Mouse (Mus musculus): ENCODE data around the gene Adgrf1. TPM values are rescaled to one million over a fixed set of nuclear protein-coding genes. Genes with fewer than 3 reads are reported as not detected.

Adgrf1 gene
- not detected in 2 replicates for total RNA-seq (2017)

- ATAC-seq (replicated peaks in 1 of 2; ENCODE audit: insufficient read depth in 1 of 2, low FRiP score in 2 of 2, low TSS enrichment in 1 of 2, low read depth in 1 of 2, poor library complexity in 2 of 2, severe bottlenecking in 2 of 2) = peak; percentile 42 to 74
Measured at GRCm38 (mm10) chr17:43270161-43270560, at the start of gene Adgrf1. Gene Adgrf1, plus strand, starts transcription at chr17:43270329.

DNA sequence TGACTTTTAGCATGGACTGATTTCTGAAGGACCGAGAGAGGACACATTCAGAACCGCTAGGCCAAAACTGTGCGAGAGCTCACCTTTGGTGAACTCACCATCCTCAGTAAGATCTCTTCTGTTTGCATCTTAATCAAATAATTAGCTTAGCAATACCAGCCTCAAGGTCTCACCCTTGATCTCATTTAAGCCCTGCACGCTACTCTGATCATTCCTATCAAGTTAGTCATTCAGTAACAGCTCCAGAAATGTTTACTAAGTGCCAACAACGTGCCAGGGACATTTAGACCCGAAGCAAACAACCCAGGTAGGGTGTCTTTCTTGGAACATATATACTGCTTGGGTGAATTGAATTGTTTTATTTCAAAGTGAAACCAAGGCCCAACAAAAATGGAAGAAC lies 44.0 kb upstream of the Adgrf1 start:
- no peak for ATAC-seq (replicated peaks in 1 of 2; ENCODE audit: insufficient read depth in 1 of 2, low FRiP score in 2 of 2, low TSS enrichment in 1 of 2, low read depth in 1 of 2, poor library complexity in 2 of 2, severe bottlenecking in 2 of 2)

DNA sequence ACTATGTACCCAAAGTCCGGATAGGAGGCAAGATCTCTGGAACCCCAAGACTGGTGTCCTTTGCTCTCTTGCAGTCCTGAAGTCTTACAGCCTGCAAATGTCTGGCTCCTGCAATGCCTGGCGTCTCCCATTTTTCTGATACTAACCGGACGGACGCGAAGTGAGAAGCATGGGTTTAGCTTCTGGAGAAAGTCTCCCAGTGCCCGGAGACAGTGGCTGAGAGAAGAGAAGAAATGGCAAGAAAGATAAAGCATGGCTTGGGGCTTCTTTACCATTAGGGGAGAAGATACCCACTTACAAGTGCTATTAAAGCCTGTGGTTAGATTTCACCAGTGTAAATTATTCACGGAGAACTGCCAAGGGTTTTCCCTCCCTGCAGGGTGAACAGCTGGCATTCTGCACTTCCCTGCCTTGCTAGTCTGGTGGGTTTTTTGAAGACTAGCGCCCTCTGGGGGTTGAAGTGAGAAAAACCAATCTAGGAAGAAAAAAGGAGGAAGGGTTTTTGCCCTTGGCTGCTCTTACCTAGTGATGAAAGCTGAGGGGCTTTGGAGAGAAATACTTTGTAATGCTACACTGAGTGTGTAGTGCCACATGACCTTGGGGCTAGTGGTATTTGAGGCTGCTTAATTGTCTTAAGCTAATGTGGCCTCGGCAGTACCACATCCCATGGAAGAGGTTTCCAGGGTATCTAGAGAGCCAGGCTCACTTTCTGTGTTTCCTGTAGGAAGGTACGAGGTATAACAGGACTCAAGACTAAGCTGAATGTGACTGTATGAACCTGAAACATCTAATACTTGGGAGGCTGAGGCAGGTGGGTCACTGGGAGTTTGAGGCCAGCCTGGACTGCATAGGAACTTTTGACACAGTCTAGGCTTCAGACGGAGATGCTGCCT lies 40.3 kb upstream of the Adgrf1 start:
- ATAC-seq (replicated peaks in 1 of 2; ENCODE audit: insufficient read depth in 1 of 2, low FRiP score in 2 of 2, low TSS enrichment in 1 of 2, low read depth in 1 of 2, poor library complexity in 2 of 2, severe bottlenecking in 2 of 2) = peak; percentile 67 to 73

GRCm38 (mm10) chr17:43230821-43231220 lies 39.3 kb upstream of the Adgrf1 start:
- ATAC-seq (replicated peaks in 1 of 2; ENCODE audit: insufficient read depth in 1 of 2, low FRiP score in 2 of 2, low TSS enrichment in 1 of 2, low read depth in 1 of 2, poor library complexity in 2 of 2, severe bottlenecking in 2 of 2) = no peak

DNA sequence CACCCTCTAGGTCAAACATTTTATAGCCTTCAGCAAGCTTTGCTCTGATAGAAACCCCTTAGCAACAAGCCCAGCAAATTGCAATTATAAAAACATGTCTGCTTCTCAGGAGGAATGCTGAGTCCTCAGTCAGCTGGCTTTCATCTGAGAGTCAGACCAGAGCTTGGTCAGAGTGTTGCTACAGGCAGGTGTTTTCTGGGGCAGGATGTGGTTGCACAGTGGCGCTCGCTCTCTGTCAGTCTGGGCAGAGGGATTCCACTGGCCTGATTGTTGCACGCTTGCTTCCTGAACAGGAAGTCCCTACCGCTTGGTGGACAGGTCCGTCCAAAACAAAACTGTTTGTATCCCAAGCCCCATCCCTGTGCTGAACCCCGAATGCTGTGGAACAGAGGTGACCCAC lies 37.4 kb upstream of the Adgrf1 start:
- peak; percentile 82 to 88 for ATAC-seq (replicated peaks in 1 of 2; ENCODE audit: insufficient read depth in 1 of 2, low FRiP score in 2 of 2, low TSS enrichment in 1 of 2, low read depth in 1 of 2, poor library complexity in 2 of 2, severe bottlenecking in 2 of 2)

- ATAC-seq (replicated peaks in 1 of 2; ENCODE audit: insufficient read depth in 1 of 2, low FRiP score in 2 of 2, low TSS enrichment in 1 of 2, low read depth in 1 of 2, poor library complexity in 2 of 2, severe bottlenecking in 2 of 2) = no peak
Measured at GRCm38 (mm10) chr17:43236656-43237250, 33.4 kb upstream of the Adgrf1 start.

GRCm38 (mm10) chr17:43239035-43239434 lies 31.1 kb upstream of the Adgrf1 start:
- no peak for ATAC-seq (replicated peaks in 1 of 2; ENCODE audit: insufficient read depth in 1 of 2, low FRiP score in 2 of 2, low TSS enrichment in 1 of 2, low read depth in 1 of 2, poor library complexity in 2 of 2, severe bottlenecking in 2 of 2)

DNA sequence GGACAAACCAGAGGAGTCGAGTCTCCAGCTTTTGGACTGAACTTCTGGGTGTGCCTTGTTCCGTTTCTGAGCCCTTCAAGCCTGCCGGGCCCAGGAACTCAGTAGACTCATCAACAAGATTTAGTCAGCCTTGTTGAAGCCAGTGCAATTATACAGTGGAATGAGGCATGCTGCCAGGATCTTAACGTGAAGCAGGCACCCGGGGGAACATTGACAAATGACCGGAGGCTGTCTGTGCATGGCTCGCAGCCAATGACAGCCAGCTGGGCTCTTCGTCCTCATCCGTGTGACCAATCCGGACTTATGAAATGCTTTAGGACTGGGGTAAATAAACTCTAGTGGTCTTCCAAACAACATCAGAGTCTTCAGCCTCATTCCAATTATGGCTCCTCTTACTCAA lies 29.0 kb upstream of the Adgrf1 start:
- ATAC-seq (replicated peaks in 1 of 2; ENCODE audit: insufficient read depth in 1 of 2, low FRiP score in 2 of 2, low TSS enrichment in 1 of 2, low read depth in 1 of 2, poor library complexity in 2 of 2, severe bottlenecking in 2 of 2) = no peak

DNA sequence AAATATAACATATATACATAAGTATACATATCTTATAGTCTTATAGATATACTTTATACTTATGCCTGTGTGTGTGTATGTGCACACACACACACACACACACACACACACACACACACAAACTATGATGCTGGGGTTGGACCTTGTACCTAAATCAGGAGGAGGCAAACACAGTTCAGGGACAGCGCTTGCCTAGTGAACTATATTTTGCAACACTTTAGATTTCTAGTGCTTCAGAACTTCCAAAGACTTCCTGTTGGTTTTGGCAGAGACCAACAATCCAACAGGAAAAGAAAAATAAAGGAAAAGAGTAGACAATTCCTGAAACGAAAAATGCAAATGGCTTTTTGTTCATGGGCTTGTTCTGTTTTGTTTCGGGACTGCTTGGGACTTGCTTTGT lies 27.5 kb upstream of the Adgrf1 start:
- no peak for ATAC-seq (replicated peaks in 1 of 2; ENCODE audit: insufficient read depth in 1 of 2, low FRiP score in 2 of 2, low TSS enrichment in 1 of 2, low read depth in 1 of 2, poor library complexity in 2 of 2, severe bottlenecking in 2 of 2)

- no peak for ATAC-seq (replicated peaks in 1 of 2; ENCODE audit: insufficient read depth in 1 of 2, low FRiP score in 2 of 2, low TSS enrichment in 1 of 2, low read depth in 1 of 2, poor library complexity in 2 of 2, severe bottlenecking in 2 of 2)
Measured at GRCm38 (mm10) chr17:43245364-43245763, 24.8 kb upstream of the Adgrf1 start.

GRCm38 (mm10) chr17:43247245-43247644 lies 22.9 kb upstream of the Adgrf1 start:
- no peak for ATAC-seq (replicated peaks in 1 of 2; ENCODE audit: insufficient read depth in 1 of 2, low FRiP score in 2 of 2, low TSS enrichment in 1 of 2, low read depth in 1 of 2, poor library complexity in 2 of 2, severe bottlenecking in 2 of 2)

GRCm38 (mm10) chr17:43249645-43250044 lies 20.5 kb upstream of the Adgrf1 start:
- no peak for ATAC-seq (replicated peaks in 1 of 2; ENCODE audit: insufficient read depth in 1 of 2, low FRiP score in 2 of 2, low TSS enrichment in 1 of 2, low read depth in 1 of 2, poor library complexity in 2 of 2, severe bottlenecking in 2 of 2)

GRCm38 (mm10) chr17:43251249-43252125 lies 18.6 kb upstream of the Adgrf1 start:
- ATAC-seq (replicated peaks in 1 of 2; ENCODE audit: insufficient read depth in 1 of 2, low FRiP score in 2 of 2, low TSS enrichment in 1 of 2, low read depth in 1 of 2, poor library complexity in 2 of 2, severe bottlenecking in 2 of 2) = no peak

- no peak for ATAC-seq (replicated peaks in 1 of 2; ENCODE audit: insufficient read depth in 1 of 2, low FRiP score in 2 of 2, low TSS enrichment in 1 of 2, low read depth in 1 of 2, poor library complexity in 2 of 2, severe bottlenecking in 2 of 2)
Measured at GRCm38 (mm10) chr17:43252846-43253245, 17.3 kb upstream of the Adgrf1 start.

DNA sequence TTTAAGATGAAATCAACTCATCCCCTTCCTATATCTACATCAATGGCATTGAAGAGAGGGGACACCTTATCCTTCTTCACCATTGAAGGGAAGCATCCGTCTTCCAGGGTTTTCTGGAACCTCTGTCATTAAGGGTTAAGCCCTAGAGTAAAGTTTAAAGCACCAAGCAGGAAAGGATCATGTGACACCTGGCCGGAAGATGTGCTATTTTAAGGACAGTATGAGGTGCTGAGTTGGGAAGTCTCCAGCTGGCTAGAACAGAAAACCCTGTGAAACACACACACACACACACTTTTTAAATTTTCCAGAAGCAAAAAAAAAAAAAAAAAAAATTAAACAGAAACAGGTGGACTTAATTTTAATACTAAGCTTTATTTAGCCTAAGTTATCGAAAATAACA lies 15.9 kb upstream of the Adgrf1 start:
- ATAC-seq (replicated peaks in 1 of 2; ENCODE audit: insufficient read depth in 1 of 2, low FRiP score in 2 of 2, low TSS enrichment in 1 of 2, low read depth in 1 of 2, poor library complexity in 2 of 2, severe bottlenecking in 2 of 2) = peak in 1 of 2 experiments; percentile 16; a peak in 1 of 4 replicates

- ATAC-seq (replicated peaks in 1 of 2; ENCODE audit: insufficient read depth in 1 of 2, low FRiP score in 2 of 2, low TSS enrichment in 1 of 2, low read depth in 1 of 2, poor library complexity in 2 of 2, severe bottlenecking in 2 of 2) = no peak
Measured at GRCm38 (mm10) chr17:43256536-43257135, 13.5 kb upstream of the Adgrf1 start.

- ATAC-seq (replicated peaks in 1 of 2; ENCODE audit: insufficient read depth in 1 of 2, low FRiP score in 2 of 2, low TSS enrichment in 1 of 2, low read depth in 1 of 2, poor library complexity in 2 of 2, severe bottlenecking in 2 of 2) = no peak
Measured at GRCm38 (mm10) chr17:43257699-43258098, 12.4 kb upstream of the Adgrf1 start.

Data from hematopoietic stem cell, adult 5-6 weeks (primary cell).